Mouse (Mus musculus) heart, embryonic 12.5 days (tissue): ENCODE data around the gene Pnpla2. TPM values are rescaled to one million over a fixed set of nuclear protein-coding genes. Genes with fewer than 3 reads are reported as not detected.
"Not testable (repeated sequence)": the region's sequence is repeated elsewhere in the genome, so short reads cannot be mapped to it uniquely, and the experiment has no call there.

Experiments
- ATAC-seq: fragments of 200-750 bp; cut with Nextera tagmentation; 2 replicates; pipeline ENCODE4 v1.8.0; 2017; ENCODE audit warnings: moderate TSS enrichment, moderate library complexity; ENCODE audit not compliant: insufficient number of reproducible peaks, low FRiP score
- H3K27ac ChIP-seq: fragments of 300-500 bp; sonication (generic); 2 replicates; pipeline ENCODE4 v1.5.1; 2016; ENCODE audit warnings: mild to moderate bottlenecking, moderate library complexity; ENCODE audit not compliant: poor library complexity, severe bottlenecking
- H3K27me3 ChIP-seq: fragments of 300-500 bp; sonication (generic); replicated peaks from 2 replicates; pipeline ENCODE4 v1.6.1; 2016; ENCODE audit warnings: mild to moderate bottlenecking, moderate library complexity
- H3K36me3 ChIP-seq: fragments of 300-500 bp; sonication (generic); 2 replicates; pipeline ENCODE4 v1.6.1; 2016; ENCODE audit warnings: mild to moderate bottlenecking, moderate library complexity
- H3K4me1 ChIP-seq: fragments of 300-500 bp; sonication (generic); replicated peaks from 2 replicates; pipeline ENCODE4 v1.6.1; 2016; ENCODE audit warnings: mild to moderate bottlenecking
- H3K4me2 ChIP-seq: fragments of 300-500 bp; sonication (generic); 2 replicates; pipeline ENCODE4 v1.6.1; 2016; ENCODE audit warnings: mild to moderate bottlenecking, moderate library complexity
- H3K4me3 ChIP-seq: fragments of 300-500 bp; sonication (generic); 2 replicates; pipeline ENCODE4 v1.5.1; 2016; ENCODE audit warnings: mild to moderate bottlenecking
- H3K9ac ChIP-seq: fragments of 300-500 bp; sonication (generic); 2 replicates; pipeline ENCODE4 v1.6.1; 2016; ENCODE audit warnings: mild to moderate bottlenecking, moderate library complexity
- H3K9me3 ChIP-seq: fragments of 300-500 bp; sonication (generic); replicated peaks from 2 replicates; pipeline ENCODE4 v1.6.1; 2016; ENCODE audit warnings: mild to moderate bottlenecking, moderate library complexity
- WGBS: fragments of 180-500 bp; shearing (Covaris S2); methylation state at CpG from one replicate; pipeline ENCODE4 v1.1.7; 2016; 5-methylcytosine and 5-hydroxymethylcytosine counted together
- polyA plus RNA-seq: library from polyadenylated mRNA; unstranded; fragments of >200 nt; fragmentation: Nextera tagmentation; extraction: Ambion mirVana; gene quantifications from 2 replicates; pipeline ENCODE4 v1.2.1, GENCODE M21; 2016

Gene Pnpla2
- polyA plus RNA-seq, 1 experiment from 2014 or later, result 42.3 TPM

GRCm38 (mm10) chr7:141439811-141440210 lies 15.2 kb upstream of the Pnpla2 start:
- H3K27me3 ChIP-seq, result no peaks in the 10 kb centered on the region
- H3K9ac ChIP-seq, result 0 out of 2 replicates have a peak overlapping the region, but pooled peaks have one; percentile 5
- H3K36me3 ChIP-seq, result peaks cover 32% of the 10 kb centered on the region
- no peak overlapping the region for H3K27ac ChIP-seq
- ATAC-seq, result no peak
- H3K4me3 ChIP-seq, result no peak overlapping the region
- no peak overlapping the region for H3K4me2 ChIP-seq
- 94% methylated on average over 11 of the region's 11 CpGs for WGBS
- H3K9me3 ChIP-seq, result no peaks in the 10 kb centered on the region
- peaks cover 62% of the 10 kb centered on the region for H3K4me1 ChIP-seq

- no peak for ATAC-seq
- Histone ChIP-seq H3K9me3 (no peaks in the 10 kb centered on the region), H3K4me1 (peaks cover 54% of the 10 kb centered on the region), H3K36me3 (peaks cover 32% of the 10 kb centered on the region), H3K4me2 (0 out of 2 replicates have a peak overlapping the region, but pooled peaks have one; percentile 1), H3K27ac (no peak overlapping the region), H3K27me3 (no peaks in the 10 kb centered on the region), H3K9ac (no peak overlapping the region), H3K4me3 (no peak overlapping the region)
- 26% methylated on average over 6 of the region's 6 CpGs for WGBS
These were observed 14.4 kb upstream of the Pnpla2 start for GRCm38 (mm10) chr7:141440613-141441012.

GRCm38 (mm10) chr7:141441460-141441859 lies 13.5 kb upstream of the Pnpla2 start:
- Histone ChIP-seq H3K9me3 (no peaks in the 10 kb centered on the region), H3K36me3 (peaks cover 32% of the 10 kb centered on the region), H3K27ac (no peak overlapping the region), H3K4me1 (peaks cover 45% of the 10 kb centered on the region), H3K4me2 (0 out of 2 replicates have a peak overlapping the region, but pooled peaks have one; percentile 89), H3K27me3 (no peaks in the 10 kb centered on the region), H3K9ac (0 out of 2 replicates have a peak overlapping the region, but pooled peaks have one; percentile 72), H3K4me3 (no peak overlapping the region)
- WGBS, result 90% methylated on average over 9 of the region's 9 CpGs
- no peak for ATAC-seq

GRCm38 (mm10) chr7:141442199-141442598 lies 12.8 kb upstream of the Pnpla2 start:
- Histone ChIP-seq H3K9me3 (no peaks in the 10 kb centered on the region), H3K27me3 (no peaks in the 10 kb centered on the region), H3K4me3 (peak overlapping the region; percentile 51; the same call in 1 of the 2 replicates), H3K4me2 (peak overlapping the region; percentile 89), H3K9ac (peak overlapping the region; percentile 72), H3K4me1 (peaks cover 38% of the 10 kb centered on the region), H3K27ac (no peak overlapping the region), H3K36me3 (peaks cover 32% of the 10 kb centered on the region)
- WGBS, result 89% methylated on average over 13 of the region's 13 CpGs
- ATAC-seq, result no peak

- H3K27me3 ChIP-seq, result no peaks in the 10 kb centered on the region
- peak overlapping the region; percentile 51 for H3K4me3 ChIP-seq
- peaks cover 30% of the 10 kb centered on the region for H3K36me3 ChIP-seq
- peak overlapping the region; percentile 89 for H3K4me2 ChIP-seq
- H3K4me1 ChIP-seq, result peaks cover 41% of the 10 kb centered on the region
- H3K27ac ChIP-seq, result peak overlapping the region; percentile 24
- peak overlapping the region; percentile 72 for H3K9ac ChIP-seq
- 25% methylated on average over 12 of the region's 12 CpGs for WGBS
- no peak for ATAC-seq
- no peaks in the 10 kb centered on the region for H3K9me3 ChIP-seq
These were observed 11.7 kb upstream of the Pnpla2 start for GRCm38 (mm10) chr7:141443081-141443821.

- peak within 1 kb of the TSS; percentile 51 for H3K4me3 ChIP-seq
- H3K9ac ChIP-seq, result peak within 1 kb of the TSS; percentile 72
- H3K4me2 ChIP-seq, result peak within 1 kb of the TSS; percentile 89
- no peaks in the 10 kb centered on the region for H3K27me3 ChIP-seq
- peaks cover 47% of the 10 kb centered on the region for H3K4me1 ChIP-seq
- under 1% methylated on average over 25 of the region's 25 CpGs for WGBS
- peak within 1 kb of the TSS; percentile 24 for H3K27ac ChIP-seq
- peak; percentile 64 for ATAC-seq
- no peaks in the 10 kb centered on the region for H3K9me3 ChIP-seq
- H3K36me3 ChIP-seq, result peaks cover 29% of the 10 kb centered on the region
These were observed 11.2 kb upstream of the Pnpla2 start, which contains the start of gene Pidd1 for GRCm38 (mm10) chr7:141443828-141444237. Pidd1 (minus strand) TSS chr7:141444025.

GRCm38 (mm10) chr7:141446374-141446773 lies 8.6 kb upstream of the Pnpla2 start:
- H3K9me3 ChIP-seq, H3K27me3 ChIP-seq, H3K27ac ChIP-seq, H3K9ac ChIP-seq, ATAC-seq, H3K4me3 ChIP-seq: not testable (repeated sequence)
- 81% methylated on average over 3 of the region's 3 CpGs for WGBS
- Histone ChIP-seq H3K4me1 (peaks cover 36% of the 10 kb centered on the region), H3K36me3 (peaks cover 34% of the 10 kb centered on the region), H3K4me2 (peak overlapping the region; percentile 75; the same call in 1 of the 2 replicates)

GRCm38 (mm10) chr7:141447110-141447991 lies 7.6 kb upstream of the Pnpla2 start, which contains the start of gene Rplp2:
Rplp2 (plus strand) TSS chr7:141447370.
- Histone ChIP-seq H3K4me1 (peaks cover 27% of the 10 kb centered on the region), H3K4me2 (peak within 1 kb of the TSS; percentile 75), H3K27me3 (no peaks in the 10 kb centered on the region), H3K9me3 (no peaks in the 10 kb centered on the region), H3K27ac (peak within 1 kb of the TSS; percentile 83), H3K36me3 (peaks cover 40% of the 10 kb centered on the region), H3K4me3 (peak within 1 kb of the TSS; percentile 98), H3K9ac (peak within 1 kb of the TSS; percentile 99)
- peak; percentile 91 for ATAC-seq
- under 1% methylated on average over 63 of the region's 63 CpGs for WGBS

GRCm38 (mm10) chr7:141451928-141452327 lies 3.1 kb upstream of the Pnpla2 start:
- H3K4me2 ChIP-seq, result no peak overlapping the region
- H3K36me3 ChIP-seq, result peaks cover 40% of the 10 kb centered on the region
- H3K4me3 ChIP-seq, result no peak overlapping the region
- H3K27ac ChIP-seq, result no peak overlapping the region
- H3K9me3 ChIP-seq, result no peaks in the 10 kb centered on the region
- no peak for ATAC-seq
- no peak overlapping the region for H3K9ac ChIP-seq
- no peaks in the 10 kb centered on the region for H3K27me3 ChIP-seq
- H3K4me1 ChIP-seq, result peaks cover 29% of the 10 kb centered on the region

GRCm38 (mm10) chr7:141453636-141454035 lies 1.4 kb upstream of the Pnpla2 start:
- Histone ChIP-seq H3K36me3 (peaks cover 42% of the 10 kb centered on the region), H3K4me3 (no peak overlapping the region), H3K4me1 (peaks cover 22% of the 10 kb centered on the region), H3K9ac (no peak overlapping the region), H3K27me3 (no peaks in the 10 kb centered on the region), H3K4me2 (no peak overlapping the region), H3K27ac (no peak overlapping the region), H3K9me3 (no peaks in the 10 kb centered on the region)
- WGBS, result 82% methylated on average over 2 of the region's 2 CpGs
- no peak for ATAC-seq
